Mouse (Mus musculus) left cerebral cortex, adult 9 months (tissue): ENCODE data around the gene Ptpn12.

ENCODE experiments used
- DNase-seq, 2 experiments: peaks; one replicate each; pipeline ENCODE4 v3.0.0; 2022; ENCODE audit warnings: low spot score in 2 of 2

Ptpn12 gene

DNA sequence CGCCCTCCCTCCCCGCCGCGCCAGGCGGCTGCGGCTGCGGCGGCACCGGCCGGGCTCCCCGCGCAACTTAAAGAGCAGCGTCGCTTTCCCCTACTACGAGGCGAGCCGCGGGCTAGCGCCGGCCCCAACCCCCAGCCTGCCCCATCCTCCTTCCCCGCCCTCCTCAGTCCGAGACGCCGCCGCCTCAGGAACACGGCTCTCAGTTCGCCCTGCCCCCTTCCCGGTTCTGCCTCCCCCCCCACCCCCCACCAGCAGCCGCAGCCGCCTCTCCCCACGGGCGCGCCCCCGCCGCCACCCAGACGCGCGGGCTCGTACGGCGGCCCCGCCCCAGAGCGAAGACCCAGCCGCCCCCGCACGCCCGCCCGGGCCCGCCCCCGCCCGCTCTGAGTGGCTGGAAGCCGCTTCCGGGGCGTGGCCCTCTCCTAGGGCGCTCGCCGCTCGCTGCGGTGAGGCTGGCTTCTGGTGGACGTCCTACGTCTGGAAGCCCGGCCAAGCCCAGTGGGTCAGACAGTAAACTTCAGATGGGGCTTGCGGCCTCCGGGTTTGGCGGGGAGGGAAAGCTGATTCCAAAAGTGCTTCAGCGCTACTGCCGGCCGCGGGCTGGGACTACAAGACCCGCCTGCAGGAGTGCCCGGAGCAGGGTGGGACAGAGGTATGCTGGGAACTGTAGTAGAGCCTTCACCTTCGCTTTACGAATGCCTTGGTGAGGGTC, at the start of gene Ptpn12:
TSS of gene Ptpn12 (minus strand) at position 92 of the 712 bp plus-strand sequence.
- peak; percentile 88 to 92 for DNase-seq

DNA sequence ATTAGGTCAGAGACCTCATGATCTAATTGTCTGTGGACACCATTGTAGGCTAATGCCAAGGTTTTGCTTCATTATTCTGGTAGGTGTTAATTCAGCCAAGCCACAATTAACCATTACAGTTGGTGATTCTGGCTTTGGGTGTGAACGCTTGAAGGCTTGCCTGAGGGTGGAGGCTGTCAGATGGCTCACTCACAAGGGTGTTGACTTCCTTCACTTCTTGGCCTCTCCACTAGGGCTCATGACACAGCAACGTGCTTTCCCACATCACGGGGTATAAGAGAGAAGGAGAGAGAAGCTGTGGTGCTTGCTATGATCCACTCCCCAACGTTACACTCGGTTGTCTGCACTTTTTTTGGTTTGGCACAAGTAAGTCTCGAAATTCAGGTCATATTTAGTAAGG, 35.5 kb upstream of the Ptpn12 start:
- DNase-seq = no peak

DNA sequence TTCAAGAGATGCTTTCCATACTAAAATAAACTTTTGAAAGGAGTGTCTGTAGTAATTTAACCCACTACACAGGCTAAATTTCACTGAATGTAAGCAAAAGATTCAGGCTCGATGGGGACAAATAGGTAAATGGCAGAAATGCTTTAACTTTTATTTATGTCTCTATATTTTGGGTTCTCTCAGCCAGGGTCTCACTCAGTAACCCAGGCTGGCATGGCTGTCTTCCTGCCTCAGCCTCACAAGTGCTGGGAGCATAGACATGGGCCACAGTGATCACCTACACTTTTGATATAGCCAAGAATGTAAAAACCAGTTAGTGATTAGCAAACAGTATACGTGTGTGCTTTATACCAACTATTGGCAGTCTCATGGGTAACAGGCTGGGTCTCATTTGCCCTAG, 1.5 kb upstream of the Ptpn12 start:
- DNase-seq = no peak

DNA sequence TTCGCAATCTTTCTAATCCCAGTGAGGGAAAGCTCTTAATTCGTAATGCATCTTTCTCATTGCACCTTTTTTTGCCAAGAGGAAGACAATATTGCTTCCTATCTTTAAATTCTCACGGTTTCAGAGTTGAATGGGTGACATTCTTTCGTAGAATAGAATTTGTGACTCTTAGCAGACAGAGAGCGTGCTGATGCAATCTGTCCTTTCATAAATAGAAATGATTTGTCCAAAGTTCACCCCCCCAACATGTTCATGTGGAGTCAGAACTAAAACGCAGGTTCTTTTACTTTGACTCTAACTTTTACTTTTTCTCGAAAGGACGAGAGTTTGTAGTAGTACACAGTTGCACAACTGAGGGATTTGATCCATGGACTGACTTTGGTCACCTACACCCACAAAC, 884 bp upstream of the Ptpn12 start:
- DNase-seq = no peak

DNA sequence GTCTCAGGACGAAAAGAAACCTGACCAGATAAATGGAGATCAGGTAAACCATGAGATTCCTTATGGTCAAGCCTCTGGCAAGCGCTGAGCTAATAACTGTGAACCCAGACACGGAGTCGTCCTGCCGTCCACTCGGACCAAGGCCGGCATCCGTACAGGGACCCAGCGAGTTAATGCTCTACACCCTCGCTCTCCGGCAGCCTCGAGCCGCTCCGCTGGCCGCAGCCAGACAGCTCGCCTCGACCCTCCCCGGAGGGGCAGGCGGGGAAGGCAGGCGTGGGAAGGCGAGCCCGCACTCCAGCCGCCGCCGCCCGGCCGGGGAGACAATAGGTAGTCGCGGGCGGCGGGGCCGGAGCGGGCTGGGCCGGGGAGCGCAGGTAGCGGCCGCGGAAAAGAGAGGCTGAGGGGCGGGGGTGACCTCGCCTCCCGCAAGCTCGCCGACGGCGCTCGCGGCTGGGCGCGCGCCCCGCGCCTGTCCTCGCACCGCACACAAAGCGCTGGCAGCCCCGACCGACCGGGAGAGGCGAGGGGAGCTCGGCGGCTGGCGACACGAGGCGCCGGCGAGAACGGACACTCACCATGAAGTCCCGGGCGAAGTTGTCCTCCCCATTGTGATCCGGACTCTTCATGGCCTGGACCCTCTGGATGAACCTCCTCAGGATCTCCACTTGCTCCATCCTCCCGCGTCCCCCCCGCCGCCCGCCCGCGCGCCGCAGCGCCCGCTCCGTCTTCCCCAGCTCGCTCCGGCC, 466 bp downstream of the Ptpn12 start:
- DNase-seq = peak in 1 of 2 experiments; percentile 29

DNA sequence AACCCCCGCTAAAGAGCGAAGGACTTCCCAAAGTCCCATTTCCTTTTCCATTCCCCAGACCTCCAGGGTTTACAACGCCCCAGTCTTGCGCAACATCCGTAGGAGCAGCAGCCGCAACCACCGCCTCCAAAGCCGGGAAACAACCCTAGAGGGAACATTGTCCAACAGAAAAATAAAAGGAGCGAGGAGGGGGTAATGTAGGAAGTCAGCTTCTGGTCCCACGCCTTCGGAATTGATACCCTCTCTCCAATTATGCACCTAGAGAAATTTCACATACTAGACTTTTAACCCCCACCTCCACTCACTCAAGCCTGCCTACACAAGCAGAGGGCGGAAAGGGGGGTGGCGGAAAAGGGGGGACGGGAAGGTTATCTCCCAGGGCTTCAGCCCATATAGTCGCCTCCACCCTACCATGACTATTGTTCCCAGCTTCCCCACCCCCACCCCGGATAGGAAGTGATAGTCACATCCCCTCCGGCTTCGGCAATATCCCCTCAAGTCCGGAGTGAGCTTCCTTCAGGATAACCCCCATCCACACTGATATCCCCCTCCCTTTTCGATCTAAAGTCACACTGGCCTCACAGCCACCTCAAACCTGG, 1.1 kb downstream of the Ptpn12 start:
- peak in 1 of 2 experiments; percentile 61 for DNase-seq

DNA sequence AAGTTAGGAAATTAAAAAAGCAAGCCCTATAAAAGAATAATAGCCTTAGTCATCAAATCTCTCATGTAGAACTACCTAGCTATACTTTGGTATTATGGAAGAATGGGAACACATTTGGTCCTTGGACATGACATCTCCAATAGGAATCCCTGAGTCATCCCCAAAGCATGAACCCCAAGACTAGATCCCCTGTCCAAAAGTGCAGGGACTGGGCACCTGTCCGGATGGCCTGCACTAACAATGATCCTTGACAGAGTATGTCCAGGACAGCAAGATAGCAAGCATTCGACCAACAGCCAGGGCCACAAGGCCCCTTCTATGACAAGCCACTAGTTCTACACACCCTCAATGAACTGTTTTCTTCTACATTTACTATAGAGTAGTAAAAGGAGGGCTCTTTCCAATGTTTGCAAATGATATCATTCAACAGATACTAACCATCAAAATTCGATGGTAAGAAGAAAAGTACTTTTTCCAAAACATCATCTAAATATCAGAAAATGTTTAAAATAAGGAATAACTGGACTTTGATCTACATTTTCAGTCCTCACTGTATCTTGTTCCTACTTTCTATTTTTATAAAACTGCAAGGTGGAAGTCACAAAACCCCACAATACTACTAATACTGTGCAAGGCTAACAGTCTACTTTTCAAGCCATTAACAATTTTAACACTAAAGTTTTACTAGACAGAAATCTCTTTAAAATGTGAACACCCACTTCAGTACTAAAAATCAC, 2.0 kb downstream of the Ptpn12 start:
- no peak for DNase-seq

DNA sequence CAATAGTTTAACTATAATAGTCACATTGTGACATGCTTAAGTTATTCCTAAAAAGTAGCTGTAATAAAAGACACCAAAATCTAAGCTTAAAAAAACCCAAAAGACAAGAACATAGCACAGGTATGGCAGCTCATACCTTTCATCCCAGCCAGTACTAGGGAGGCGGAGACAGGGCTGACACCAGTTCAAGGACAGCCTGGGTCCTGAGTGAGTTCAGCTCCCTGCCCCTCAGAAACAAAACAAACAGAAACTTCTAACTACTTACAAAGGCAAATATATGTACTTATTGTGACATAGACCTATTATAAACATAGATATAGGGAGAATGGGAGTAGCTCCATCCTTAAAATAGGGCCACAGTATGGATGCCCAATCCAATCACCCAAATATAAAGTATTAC, 3.2 kb downstream of the Ptpn12 start:
- DNase-seq = no peak

DNA sequence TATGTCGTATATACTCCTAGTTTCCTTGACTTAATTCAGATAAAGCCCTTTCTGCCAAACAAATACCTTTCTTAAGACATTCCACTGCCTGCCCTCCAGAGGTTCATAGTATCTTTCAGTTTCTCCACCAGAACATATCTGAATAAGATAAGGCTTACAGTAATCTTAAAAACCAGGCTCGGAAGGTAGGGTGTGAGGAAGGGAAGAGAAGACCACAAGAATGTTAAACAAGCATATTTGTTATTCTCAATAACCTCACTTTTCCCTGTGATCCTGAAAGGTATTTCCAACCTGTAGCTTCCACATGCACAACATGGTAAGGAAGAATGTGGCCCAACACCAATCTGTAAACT, 5.0 kb downstream of the Ptpn12 start:
- no peak for DNase-seq

DNA sequence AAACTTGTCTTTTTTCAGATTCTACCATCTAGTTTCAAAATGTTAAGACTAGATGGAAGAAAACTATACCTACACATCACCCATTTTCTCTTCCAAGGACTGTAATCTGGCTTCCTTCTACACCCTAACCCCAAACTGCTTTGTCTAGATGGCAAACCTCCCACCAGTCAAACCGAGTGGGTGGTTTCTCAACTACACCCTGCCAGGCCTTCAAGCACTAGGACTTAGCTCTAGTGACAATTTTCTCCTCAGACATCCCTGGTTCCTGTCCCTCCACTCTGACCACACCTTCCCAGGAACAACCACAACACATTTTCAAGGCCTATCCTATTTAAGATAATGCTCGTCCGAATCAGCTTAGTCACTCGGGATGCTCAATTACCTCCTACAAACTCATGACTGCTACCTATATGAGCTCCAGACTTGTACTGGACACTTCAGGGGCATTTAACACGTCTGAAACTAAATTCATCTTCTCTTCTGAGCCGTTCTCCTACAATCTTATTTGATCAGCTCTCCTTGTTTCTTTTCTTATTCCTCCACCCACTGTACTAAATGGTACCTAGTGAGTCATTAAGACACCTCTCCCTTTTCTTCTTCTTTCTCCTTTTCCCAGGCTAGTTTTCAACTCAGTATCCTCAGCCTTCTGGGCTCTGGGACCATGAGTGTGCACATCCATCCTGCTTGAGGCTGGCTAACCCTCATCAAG, 5.5 kb downstream of the Ptpn12 start:
- DNase-seq = peak in 1 of 2 experiments; percentile 34

DNA sequence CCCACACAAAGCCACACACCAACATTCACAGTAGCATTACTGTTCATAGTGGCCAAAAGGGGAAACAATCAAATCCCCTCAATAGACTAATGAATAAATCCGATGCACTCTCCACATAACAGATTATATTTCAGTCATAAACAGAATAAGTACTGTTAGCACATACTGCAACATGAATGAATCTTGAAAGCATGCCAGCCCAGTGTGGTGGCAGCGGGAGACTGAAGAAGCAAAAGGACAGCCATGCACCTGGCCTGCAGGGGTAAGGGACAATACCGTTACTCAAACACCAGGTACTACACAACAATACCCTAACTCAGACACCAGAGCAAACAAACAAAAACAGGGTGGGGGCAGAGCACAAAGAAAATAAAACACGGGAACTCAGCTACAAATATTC, 6.7 kb downstream of the Ptpn12 start:
- DNase-seq = no peak

DNA sequence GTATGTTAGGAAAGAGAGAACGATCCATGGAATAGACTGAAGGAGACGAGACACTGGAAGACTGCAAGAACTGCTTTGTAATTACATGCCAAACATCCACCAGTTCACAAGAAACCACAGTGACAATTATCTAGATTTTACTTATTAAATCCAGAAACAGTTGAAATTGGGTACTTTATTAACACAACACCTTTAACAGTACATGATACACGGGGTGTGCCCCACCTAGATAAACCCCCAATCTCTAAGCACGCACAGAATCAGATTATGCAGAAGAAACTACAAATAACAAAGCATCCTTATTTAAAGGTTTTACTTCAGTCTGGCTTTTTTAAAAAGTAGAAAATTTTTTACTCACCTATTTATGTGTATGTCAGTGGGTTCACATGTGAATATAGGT, 8.6 kb downstream of the Ptpn12 start:
- DNase-seq = no peak

DNA sequence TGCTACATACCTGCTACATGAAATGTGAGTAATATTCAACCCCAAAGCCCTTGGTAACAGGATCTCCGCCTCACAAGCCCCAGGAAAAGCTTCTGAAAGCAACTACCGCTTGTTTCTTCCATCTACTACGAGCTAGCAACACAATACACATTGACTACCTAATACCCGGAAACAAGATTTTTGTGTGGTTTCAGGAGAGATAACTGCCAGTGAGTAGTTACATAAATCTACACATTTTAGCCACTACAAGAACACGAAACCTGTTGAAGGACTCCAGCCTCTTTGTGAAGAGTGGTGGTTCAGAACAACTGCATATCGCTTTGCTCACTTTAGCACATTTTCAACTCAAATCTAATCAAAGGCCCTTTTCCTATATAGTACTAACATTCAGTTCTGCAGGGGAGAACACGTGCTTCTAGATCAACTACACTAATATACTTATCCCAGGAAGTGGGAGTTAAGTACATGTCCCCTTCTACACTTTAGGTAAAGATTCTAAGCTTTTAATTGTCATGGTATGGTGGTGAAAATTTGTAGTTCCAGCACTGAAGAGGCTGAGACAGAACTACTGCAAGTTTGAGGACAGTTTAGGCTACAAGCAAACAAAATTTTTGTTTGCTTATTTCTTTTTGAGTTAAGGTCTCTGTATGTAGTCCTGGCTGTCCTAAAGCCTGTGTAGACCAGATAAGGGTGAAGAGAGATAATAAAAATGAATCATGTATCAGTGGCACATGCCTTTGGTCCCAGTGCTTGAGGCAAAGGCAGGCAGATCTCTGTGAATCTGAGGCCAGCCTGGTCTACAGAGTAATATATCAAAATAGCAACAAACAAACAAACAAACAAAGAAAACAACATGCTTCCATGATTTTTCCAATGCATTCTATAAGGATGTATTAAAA, 9.3 kb downstream of the Ptpn12 start:
- no peak for DNase-seq

DNA sequence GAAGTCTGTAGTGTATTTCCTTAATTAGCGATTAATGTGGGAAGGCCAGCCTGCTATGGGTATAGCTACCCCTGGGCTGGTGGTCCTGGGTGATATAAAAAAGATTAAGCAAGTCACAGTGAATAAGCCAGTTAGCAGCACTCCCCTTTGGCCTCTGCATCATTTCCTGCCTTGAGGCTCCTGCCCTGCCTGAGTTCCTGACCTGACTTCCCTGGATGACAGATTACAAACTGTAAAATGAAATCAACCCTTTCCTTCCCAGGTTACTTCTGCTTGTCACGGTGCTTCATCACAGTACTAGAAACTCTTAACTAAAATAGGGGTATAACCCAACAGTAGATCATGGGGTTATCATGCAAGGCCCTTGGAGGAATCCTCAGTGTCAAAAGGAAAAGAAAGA, 10.2 kb downstream of the Ptpn12 start:
- DNase-seq = no peak

DNA sequence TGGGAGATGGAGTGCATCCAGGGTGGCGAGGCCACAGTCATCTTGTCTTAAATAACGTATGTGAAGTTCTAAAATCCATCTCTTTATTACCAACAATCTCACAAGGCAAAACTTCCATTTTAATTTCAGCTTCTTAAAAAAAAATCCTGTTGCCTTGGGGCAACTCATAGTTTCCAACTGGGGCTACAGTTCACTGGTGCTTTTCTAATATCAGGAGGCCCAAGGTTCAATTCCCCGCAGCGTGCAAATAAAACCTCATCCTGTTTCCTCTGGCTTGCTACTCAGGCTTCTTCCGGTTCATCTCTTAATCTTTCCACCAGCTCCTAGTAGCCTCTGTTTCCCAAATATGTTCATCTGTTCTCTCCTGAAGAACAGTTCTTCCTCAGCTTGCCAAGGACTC, 17.6 kb downstream of the Ptpn12 start:
- no peak for DNase-seq

DNA sequence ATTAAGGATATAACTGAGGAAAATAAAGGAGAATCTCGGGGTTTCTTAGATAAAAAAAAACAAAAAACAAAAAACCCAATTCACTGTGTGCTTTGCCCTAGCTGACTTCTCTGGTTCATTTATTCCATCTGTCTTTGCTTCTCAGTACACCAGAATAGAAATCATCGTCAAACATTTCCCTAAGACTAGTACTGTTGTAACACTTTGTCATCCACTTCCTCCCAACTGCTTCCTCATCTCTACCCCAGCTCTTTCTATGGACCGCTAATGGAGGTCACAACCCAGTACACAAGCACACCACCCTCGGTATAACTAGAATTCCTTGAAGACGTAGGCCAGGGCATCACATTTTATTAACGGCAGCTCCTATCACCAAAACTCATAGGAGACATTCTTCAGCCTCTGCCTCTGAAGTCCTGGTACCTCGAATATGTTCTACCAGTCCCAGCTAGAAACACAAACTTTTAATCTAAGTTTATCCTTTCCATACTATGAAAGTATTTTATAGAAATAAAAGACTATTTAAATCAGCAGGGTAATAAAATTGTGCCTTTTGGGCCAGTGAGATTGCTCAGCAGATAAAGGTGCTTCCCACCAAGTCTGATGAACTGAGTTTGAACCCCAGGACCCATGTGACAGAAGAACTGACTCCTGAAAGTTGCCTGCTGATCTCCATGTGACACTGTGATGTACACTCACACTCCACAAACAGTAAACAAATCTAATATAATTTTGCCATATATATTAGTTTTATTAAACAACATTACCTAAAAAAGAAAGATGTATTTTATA, 19.8 kb downstream of the Ptpn12 start:
- DNase-seq = no peak

DNA sequence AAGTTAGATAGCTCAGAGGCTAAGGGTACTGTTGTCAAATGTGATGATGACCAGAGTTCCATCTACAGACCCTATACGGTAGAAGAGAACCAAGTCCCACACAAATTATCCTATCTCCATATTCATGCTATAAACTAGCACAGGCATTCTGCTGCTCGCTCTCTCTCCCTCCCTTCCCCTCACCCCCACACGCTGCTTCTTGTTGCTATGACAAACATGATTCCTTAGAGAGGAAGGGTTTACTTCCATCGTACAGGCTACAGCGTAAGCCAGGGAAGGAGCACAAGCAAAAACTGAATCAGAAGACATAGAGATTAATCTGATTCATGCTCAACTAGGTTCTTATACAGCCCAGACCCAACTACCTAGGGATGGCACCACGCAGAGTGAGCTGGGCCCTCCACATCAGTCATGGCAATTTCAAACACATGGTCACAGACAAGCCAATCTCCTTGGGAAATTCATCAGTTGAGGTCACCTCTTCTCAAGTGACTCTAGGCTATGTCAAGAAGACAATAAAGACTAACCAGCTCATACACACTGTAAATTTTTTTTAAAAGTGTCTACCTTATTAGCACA, 21.2 kb downstream of the Ptpn12 start:
- DNase-seq = peak in 1 of 2 experiments; percentile 36

DNA sequence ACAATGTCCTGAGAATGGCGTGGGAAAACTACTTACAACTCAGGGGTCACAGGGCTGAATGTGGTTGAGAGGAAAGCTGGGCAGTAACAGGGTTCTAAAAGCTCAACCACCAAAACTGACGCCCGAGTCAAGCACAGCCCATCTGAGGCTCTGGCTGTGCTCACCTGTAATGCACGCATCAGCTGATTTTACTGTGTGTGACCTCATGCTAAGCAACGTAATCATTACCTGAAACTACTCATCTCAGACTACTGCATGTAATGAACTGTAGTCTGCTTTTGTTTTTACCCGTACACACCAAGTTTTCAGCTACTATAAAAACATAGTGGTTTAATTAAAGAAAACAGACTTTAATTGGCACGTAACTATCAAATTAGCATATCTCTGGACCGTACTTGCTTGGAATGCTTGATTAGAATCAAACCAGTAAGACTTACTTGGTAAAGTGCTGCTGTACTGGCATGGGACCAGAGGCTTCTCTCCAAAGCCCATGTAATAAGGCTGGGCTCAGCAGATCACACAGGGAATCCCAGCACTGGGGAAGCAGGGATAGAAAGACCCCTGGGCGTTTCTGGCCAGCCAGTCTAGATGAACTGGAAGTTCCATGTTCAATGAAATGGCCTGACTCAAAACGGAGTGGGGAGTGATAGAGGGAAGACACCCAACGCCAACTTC, 22.2 kb downstream of the Ptpn12 start:
- DNase-seq = no peak

DNA sequence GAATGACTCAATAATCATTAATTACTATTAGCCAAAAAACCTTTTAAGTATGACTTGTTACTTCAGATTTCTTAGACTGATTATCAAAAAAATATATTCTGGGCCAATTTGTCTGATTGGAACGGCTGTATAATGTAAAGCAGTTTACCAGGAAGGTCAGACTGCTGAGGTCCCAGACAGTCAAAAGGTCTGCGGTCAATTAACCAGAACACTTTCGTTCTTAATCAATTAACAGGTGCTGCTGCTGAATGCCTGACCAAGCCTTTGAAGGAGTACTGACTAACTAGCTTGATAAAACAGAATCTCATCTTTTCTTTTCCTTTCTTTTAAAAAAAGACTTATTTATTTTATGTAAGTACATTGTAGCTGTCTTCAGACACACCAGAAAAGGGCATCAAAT, 23.1 kb downstream of the Ptpn12 start:
- no peak for DNase-seq
